Mouse (Mus musculus) neutrophil, adult 5-6 weeks (primary cell): ENCODE measurements at regions not wholly inside any gene's neighbourhood (a gene's known extent, or its start where the extent isn't known, plus 50 kb on each side); places are given as distances from the start of the nearest gene placed in this dataset.
A peak's percentile ranks its signal among the peaks of the same experiment; 100 is the strongest.

ENCODE experiments used
- ATAC-seq: fragments of 151-379, 151-347 bp; 2 replicates; pipeline ENCODE4 v1.8.0; 2017; ENCODE audit warnings: mild to moderate bottlenecking, moderate TSS enrichment; ENCODE audit not compliant: insufficient number of reproducible peaks, poor library complexity, low FRiP score, severe bottlenecking; ENCODE audit errors: extremely low read depth

GRCm38 (mm10) chr6:103306420-103307249 lies 203.8 kb upstream of the Chl1 start:
- ATAC-seq, result peak; percentile 46; the same call in 1 of the 2 replicates

GRCm38 (mm10) chr6:103307250-103307580 lies 203.2 kb upstream of the Chl1 start:
- ATAC-seq, result no peak

GRCm38 (mm10) chr6:103312149-103312548 lies 198.2 kb upstream of the Chl1 start:
- no peak for ATAC-seq

- no peak for ATAC-seq
These were observed 197.5 kb upstream of the Chl1 start for GRCm38 (mm10) chr6:103312935-103313334.

GRCm38 (mm10) chr6:103318081-103318480 lies 192.3 kb upstream of the Chl1 start:
- no peak for ATAC-seq

- ATAC-seq, result no peak
These were observed 191.6 kb upstream of the Chl1 start for GRCm38 (mm10) chr6:103318677-103319359.

- no peak for ATAC-seq
These were observed 190.4 kb upstream of the Chl1 start for GRCm38 (mm10) chr6:103319964-103320363.

- ATAC-seq, result no peak
These were observed 189.8 kb upstream of the Chl1 start for GRCm38 (mm10) chr6:103320550-103320949.

GRCm38 (mm10) chr6:103321058-103321457 lies 189.3 kb upstream of the Chl1 start:
- ATAC-seq, result no peak

GRCm38 (mm10) chr6:103322442-103322841 lies 187.9 kb upstream of the Chl1 start:
- no peak for ATAC-seq

- ATAC-seq, result no peak
These were observed 174.7 kb upstream of the Chl1 start for GRCm38 (mm10) chr6:103335683-103336082.

- ATAC-seq, result no peak
These were observed 170.2 kb upstream of the Chl1 start for GRCm38 (mm10) chr6:103339961-103340732.

GRCm38 (mm10) chr6:103343515-103343914 lies 166.9 kb upstream of the Chl1 start:
- no peak for ATAC-seq

- no peak for ATAC-seq
These were observed 166.0 kb upstream of the Chl1 start for GRCm38 (mm10) chr6:103344413-103344812.

- ATAC-seq, result no peak
These were observed 165.2 kb upstream of the Chl1 start for GRCm38 (mm10) chr6:103345195-103345594.

- ATAC-seq, result no peak
These were observed 157.8 kb upstream of the Chl1 start for GRCm38 (mm10) chr6:103352405-103353124.

- ATAC-seq, result no peak
These were observed 157.0 kb upstream of the Chl1 start for GRCm38 (mm10) chr6:103353346-103353745.

- ATAC-seq, result no peak
These were observed 143.4 kb upstream of the Chl1 start for GRCm38 (mm10) chr6:103366782-103367491.

GRCm38 (mm10) chr6:103374956-103375355 lies 135.4 kb upstream of the Chl1 start:
- no peak for ATAC-seq
